Mouse (Mus musculus) telencephalon, adult 2 months (tissue): ENCODE measurements at regions not wholly inside any gene's neighbourhood (a gene's known extent, or its start where the extent isn't known, plus 50 kb on each side); places are given as distances from the start of the nearest gene placed in this dataset.

Experiments
- DNase-seq: peaks from one replicate; pipeline ENCODE4 v3.0.0-alpha.2; 2011; ENCODE audit warnings: low read depth, low spot score

DNA sequence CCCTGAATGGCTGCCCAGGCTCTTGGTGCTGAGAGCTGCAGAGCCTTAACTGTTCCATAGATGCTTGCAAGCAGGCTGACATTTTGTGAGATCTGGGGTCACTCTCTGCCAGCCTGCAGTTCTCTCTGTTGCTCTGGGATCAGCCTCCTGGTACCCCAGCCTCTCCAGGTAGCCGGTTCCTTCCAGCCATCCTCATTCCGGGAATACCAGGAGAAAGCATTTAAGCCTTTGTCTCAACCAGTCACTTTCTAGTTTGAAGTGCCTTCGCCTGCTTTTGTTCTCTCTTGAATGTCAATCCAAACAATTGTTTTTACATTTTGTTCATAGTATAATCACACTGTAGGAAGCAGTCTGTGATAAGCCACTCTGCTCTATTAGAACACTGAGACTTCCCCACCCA is 281.0 kb upstream of the Rtl1 start:
- no peak for DNase-seq

DNA sequence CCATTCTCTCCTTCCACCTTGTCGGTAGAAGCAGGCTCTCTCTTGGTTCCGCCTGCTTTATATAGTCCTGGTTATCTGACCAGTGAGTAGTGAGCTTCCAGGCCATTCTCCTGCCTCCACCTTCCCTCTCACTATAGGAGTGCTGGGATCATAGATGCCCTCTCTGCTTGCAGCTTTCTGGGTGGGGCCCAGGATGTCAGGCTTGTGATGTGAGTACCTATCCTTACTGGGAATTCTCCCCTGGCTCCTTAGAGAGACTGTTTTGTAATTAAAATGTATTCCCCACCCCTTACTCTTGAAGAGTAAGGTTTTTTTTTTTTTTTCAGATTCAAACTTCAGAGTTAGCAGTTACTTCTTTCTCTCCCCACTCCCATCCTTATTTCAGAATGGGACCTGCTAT is 291.1 kb upstream of the Rtl1 start:
- DNase-seq: no peak

DNA sequence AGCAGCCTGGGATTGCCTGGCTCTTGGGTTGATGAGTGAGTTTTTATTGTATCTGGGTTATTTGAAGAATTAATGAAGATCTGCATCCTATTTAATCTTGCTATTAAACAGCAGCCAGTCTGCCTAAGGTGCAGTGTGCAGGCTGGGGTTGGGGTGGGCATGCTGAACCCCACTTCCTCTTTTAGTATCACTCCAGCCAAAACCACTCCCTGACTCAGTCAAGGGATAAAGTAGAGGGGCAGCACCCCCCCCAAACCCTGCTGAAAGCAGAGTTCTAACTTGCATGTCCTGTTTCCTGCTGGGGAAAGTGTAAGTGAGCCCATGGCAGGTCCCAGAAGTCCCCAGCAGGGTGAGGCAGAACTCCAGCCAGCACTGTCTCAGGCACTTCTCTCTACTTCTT is 292.7 kb upstream of the Rtl1 start:
- DNase-seq: no peak

DNA sequence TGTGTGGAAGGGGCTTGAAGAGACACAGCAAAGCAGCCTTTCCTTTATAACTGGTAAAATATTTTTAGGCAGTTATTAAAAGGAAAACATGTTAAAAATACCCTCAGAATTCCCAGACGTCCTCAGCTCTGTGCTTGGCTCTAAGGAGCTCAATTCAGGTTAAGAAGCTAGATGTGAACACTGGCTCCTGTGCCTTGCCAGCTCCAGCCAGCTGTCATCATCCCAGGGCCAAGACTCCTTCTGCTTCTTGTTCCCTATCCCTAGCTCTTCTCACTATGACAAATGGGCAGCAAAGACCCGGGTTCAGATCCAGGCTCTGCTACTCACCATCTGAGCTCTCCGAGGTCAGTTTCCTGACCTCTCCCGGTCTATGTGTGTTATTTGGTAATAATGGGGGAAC is 293.5 kb upstream of the Rtl1 start:
- peak; percentile 18 for DNase-seq

DNA sequence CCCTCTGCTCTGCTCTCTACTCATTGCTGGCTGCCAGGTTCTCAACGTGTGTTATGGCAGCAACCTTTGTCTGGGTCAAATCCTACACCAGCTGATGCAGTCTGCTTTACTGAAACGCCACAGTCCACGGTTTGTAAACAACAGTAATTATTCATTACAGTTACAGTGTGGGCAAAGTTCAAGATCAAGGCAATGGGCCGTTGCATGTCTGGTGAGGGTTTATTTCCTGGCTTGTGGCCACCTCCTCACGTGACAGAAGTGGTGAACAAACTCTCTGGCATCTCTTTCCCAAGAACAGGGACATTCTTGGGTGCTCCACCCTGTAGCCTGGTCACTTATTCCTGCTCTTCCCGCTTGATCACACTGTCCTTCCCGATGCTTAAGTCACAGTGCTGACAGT is 295.3 kb upstream of the Rtl1 start:
- no peak for DNase-seq

DNA sequence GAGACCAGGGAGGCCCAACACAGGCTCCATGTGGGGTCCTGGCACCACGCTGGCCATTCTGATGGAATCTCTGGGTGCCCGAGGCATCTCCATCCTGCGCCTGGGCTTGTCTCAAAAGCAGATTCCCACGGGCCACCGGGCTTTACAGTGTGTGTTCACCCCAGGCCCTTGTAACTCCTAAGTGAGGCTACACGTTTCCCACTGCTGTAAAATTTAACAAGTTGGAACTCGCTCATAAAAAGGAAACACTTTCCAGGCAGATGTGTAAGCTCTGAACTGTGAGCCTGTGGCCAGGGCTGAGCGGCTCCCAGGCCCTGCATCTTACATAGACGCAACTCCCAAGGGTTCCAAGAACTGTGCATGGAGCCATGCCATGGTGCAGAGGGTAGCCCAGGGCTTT is 296.3 kb upstream of the Rtl1 start:
- DNase-seq: no peak

DNA sequence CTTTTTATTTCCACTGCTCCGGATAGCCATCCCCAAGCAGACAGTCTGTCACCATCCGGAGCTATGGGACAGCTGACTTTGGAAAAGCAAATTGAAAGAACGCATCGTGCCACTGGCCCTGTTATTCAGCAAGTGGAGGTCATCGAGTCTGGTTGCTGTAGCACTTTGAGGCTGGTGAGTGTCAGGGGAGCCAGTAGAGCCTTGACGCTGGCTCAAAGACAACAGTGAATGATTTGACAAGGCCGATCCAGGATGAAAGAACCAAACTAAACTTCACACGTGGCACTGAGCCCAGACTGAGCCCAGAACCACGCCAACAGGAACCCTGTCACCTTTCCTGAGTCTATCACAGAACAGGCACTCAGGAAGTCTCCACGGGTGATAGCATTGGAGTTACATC is 296.8 kb upstream of the Rtl1 start:
- no peak for DNase-seq

DNA sequence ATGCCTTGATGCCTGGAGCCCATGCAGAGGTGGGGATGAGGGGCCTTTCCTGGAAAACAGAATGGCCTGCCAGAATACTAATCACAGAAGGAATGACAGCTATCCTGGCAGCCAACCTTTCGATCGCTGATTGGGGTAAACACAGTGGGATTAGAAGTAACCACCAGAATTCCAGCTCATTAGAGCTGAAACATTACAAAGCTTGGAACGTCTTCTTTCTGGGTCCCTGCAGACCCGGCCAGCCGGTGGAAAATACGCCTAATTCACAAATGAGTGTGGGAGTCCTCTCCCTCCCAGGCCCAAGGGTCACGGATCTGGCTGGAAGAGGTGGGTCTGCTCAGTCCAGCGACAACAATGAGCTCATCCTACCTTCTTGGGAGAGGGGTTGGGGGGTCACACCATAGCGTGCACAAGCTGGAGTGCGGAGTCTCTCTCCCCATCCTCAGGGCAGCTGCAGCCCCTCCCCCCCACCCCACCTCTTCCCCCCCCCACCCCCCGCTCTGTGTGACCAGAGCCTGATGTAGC is 297.8 kb upstream of the Rtl1 start:
- no peak for DNase-seq

DNA sequence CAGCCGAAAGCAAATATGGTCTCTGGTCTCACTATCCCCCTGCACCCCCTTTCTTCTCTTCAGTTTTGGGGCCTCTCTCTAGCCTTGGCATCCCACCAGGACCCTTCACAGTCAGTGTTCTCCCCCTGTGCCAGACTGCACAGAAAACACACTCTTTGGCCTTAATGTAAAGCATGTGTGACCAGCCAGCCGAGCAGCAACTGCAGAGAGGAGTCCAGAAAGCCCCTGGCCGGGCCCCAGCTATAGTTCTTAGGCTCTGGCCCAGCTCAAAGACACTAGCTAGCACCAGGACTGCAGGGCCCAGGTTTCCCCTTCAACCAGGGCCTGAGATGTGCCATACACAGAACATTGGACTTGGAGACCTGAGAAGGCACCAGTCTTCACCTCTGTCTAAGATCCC is 299.3 kb upstream of the Rtl1 start:
- no peak for DNase-seq

DNA sequence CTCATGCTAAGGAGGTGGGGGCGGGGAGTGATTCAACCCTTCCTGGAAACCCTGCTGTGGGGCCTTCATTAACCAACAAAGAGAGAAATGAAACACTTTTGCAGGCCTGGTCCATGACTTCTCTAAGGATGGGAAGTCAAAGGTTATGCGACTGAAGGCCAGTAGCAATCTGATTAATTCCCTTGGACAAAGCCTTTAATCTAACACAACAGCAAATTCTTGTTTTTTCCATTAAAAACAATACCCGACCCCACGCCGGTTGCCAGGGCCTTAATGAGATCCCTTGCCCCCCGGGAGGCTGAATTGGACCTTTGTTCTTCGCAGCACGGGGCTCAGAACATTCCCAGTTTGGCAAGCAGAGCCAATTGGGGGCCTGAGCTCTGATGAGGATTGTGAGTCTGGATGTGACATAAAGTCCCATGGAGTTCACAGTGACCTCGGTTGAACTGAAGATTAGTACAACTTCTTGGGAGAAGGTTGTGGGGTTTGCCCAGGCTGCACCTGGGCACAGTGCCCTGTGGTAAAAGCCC is 310.9 kb upstream of the Rtl1 start:
- no peak for DNase-seq

DNA sequence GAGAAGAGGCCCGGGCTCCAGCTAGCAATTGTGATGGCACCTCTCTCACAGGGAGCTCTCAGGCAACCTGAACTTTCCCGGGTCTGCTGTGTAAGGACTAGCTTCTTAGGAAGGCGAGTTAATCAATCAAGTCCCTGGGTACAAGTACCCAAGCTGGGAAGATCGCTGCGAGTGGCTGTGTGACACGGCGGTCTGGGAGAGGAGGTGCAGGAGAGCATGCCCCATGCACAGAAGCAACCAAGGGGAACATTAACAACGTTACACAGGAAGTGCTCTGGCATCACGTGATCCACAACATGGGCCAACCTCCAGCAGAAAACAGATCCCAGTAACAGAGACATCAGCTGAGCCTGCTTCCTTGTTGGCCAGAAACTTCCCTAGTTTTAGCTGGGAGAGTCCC is 311.4 kb upstream of the Rtl1 start:
- no peak for DNase-seq

DNA sequence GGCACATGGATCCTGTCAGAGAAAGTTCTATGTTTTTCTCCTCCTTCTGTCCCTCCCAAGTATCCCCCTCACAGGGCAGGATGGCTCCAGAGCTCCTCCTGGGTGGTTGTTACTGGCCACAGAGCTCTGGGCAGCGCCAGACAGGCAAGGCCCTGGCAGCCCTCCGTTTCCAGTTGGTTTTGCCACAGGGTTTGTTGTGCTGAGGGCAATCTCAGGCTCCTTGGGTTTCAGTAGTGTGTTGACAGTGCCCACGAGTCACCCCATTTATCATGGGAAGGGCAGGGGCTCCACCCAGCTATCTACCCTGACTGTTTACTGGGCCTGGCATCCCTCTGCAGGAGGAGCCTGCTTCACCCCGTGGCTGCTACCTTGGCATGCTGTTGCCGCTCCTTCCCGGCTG is 317.6 kb upstream of the Rtl1 start:
- DNase-seq: no peak

DNA sequence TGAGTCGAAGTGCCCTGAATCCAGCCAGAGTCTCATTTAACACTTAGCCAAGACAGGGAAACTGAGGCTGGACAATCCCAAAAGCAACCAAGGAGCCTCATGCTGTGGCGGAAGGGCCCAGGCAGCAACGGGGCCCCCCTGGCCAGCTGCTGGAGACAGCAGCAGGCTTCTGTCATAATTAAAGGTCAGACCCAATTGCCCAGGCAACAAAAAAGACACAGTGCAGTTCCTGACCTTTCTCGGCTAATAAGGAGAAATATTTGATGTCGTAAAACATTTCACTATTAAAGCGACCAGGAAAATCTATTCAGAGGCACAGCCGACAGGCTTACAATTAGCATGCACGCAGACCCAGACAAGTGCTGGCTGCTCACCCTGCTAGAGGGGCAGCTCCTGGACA is 318.8 kb upstream of the Rtl1 start:
- no peak for DNase-seq

DNA sequence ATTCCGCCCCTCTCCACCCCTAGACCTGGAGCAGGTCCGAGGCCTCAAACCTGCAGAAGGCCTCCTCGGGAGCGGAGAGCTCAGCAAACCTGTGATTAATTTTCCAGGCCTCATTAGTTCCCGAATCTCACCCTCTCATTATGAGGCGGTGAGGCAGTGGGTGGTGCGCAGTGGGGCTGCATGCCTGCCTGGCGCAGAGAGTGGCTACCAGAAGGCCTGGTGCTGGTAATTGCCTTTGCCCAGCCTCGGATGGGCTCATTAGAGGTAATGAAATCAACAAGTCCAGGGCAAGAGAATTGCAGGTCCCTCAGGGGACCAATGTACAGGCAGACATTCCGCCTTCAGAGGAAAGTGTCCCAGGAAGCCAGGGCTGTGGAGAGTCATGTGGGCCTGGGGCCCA is 322.0 kb upstream of the Rtl1 start:
- DNase-seq: no peak

DNA sequence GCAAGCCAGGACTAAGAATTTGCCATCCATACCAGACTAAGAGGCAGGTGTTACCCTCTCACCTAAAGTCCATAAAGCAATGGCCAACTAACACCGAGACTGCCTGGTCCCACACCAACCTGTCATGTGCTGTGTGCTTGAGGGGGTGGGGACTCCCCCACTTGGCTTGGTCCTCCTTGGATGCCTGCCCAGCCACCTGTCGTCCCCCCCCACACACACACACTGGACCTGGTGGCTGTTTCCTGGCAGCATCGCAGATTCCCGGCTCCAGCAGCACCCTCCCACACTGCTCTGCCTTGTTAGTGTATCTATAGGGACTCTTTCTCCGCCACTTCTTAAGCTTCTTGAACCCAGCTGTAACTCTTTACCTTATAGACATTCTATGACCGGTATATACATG is 325.7 kb upstream of the Rtl1 start:
- peak; percentile 17 for DNase-seq

DNA sequence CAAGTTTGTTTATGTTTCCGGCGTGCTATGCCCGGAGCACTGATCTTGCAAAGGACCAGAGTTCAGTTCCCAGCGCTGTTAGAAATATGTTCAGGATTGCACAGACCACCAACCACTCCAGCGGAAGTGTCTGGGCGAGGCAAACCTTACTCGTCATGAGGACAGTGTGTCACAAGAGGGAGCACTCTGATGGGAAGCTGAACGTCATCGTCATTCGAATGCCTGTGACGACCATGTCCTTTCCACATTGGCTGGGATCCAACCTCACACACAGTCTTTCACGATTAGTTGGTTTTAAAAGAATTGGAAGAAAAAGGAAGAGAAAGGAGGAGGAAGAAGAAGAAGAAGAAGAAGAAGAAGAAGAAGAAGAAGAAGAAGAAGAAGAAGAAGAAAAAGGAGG is 326.5 kb upstream of the Rtl1 start:
- DNase-seq: no peak

DNA sequence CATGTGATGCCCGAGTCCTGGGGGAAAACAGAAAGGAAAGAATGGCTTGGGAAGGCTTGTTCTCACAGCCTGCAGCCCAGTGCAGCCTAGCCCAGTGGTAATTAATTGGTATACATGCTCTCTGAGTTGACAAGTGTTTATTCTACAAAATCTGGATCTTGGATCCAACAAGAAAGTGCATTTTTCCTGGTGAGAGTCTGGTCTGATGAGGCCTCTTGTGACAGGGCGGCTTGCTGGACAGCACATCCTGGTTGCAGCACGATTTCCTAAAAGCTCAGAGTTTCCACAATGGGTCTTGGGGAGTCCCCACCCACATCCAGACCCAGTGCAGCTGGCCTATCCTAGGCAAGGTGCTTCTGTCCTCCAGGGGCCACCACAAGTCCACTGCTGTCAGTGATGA is 332.7 kb upstream of the Dio3 start:
- DNase-seq: no peak

DNA sequence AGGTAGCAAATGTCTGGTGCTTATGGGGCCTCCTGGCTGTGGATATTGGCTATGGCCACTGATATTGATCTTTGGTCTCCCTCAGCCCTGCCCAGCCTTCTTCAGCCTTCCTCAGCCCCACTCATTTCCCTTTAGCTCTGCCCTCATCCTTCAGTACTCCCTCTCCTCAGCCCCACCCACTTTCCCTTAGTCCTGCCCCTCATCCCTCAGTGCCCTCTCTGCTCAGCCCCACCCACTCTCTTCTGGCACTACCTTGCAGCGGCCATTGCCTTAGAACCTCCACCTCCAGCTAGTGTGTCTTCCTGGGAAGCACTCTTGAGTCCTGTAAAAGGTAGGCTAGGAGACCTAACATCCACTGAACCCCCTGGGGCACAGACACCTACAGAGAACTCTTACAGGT is 331.9 kb upstream of the Dio3 start:
- no peak for DNase-seq

DNA sequence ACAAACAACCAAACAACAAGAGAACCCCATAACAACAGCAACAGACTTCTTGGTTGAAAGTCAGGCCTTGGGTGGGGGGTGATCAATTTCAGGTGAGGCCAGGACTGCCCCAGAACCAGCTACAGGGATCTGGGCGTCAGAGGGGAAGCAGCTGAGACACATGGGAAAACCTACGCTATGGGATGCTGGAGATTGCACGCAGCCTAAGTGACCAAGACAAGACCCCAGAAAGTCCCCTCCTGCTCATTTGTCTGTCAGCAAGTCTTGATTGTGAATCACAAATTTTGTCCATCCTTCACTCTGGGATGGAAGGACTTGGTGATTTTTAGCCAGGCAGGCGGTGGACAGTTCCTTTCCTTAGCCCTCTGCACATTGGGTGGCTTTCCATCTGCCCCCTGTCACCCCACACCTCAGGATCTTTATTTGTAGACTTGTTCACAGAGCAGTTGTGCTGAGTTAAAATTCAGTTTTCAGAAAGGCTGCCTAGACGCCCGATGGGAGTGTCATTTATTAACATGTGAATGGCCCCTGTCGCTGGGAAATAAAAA is 330.9 kb upstream of the Dio3 start:
- no peak for DNase-seq

DNA sequence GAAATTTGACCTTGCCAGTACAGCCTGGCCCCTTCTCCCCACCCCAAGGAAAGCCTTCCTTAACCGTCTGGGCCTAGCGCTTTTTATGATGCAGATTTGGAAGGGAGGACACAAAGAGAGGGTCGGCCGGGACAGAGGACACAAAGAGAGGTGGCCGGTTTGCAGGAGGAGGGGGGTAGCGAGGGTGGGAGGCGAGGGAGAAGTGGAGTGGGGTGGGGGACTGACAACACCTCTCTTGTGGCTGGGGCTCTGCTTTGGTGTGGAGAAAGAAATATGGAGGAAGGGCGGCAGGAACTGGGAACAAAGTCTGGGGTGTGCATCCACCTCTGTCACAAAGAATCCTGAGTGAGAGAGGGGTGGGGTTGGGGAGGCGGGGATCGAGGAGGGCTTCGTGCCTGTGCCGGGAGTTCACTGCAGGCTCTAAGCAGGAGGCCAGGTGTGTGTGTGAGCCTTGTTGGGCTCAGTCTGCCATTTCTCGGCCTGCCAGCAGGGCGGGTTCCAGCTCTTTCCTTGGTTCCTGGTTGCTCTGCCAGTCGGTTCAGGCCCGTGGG is 330.4 kb upstream of the Dio3 start:
- no peak for DNase-seq

DNA sequence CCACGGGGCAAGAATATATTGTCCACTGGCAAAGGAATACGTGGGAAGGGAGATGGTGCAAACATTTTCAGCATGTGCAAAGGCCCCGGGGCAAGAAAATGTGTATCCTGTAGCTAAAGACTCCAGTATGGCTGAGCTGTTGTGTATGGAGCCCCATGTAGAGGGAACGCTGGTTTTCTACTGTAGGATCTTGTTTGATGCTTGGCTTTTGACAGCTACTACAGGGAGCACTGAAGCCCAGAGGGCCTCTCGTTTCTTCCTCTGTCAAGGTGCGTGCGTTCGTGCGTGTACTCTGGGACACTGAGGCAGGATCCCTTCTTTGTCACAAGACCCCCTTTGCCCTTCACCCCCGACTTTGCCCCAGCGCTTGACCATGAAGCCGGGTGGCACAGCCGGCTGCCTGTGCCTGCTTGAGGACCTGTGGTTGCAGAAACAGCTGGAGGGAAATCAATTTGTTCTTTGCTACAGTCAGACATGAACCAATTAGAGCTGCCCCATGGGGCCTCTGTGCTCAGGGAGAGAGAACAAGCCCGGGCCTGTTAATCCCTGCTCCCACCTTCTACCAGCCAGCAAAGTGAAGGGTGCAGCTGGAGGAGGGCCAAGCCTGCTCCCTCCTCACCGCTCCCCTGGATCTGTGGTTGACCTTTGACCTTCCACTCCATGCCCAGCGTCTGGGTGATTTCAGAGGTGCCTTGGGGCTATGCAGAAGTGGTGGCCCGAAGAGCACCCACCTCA is 329.5 kb upstream of the Dio3 start:
- DNase-seq: no peak

DNA sequence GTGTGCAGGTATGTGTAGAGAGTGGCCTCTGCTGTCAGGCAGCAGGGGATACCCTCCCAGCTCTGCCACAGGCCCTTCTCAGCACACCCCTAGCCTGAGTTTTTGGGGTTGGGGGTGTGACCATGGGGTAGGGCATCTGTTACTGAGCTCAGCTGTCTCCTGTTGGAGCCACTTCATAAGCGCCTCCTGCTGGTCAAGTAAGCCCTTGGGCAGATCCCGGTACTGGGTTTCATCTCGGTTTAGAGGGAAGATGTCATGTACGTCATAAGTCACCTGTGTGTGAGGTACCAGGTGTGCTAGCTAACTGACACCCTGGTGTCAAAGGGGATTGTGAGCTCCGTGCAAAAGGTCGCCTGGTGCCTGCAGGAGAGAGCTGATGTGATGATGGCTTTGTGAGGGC is 328.2 kb upstream of the Dio3 start:
- DNase-seq: no peak

DNA sequence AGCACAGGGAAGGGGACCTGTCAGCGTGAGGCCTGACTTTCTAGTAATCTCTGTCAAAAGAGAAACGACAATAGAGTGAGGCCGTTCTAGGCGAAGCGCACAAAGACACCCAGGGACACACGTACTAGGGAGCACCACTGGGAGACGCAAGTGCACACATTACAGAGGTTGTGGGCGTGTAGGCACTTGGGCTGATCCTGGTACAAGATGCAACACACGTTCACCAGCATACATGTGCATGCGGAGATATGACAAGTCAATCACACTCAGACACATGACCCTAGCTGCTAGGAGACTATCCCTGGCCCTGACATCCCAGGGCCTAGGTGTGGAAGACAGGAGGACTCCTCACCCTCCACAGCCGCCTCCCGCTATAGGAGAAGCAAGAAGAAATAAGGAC is 327.4 kb upstream of the Dio3 start:
- no peak for DNase-seq
